8 mouse cellular contexts compared by ENCODE assay signal in genomic region chr8:46618639-46619320, GRCm38 (mm10). TPM values are rescaled to one million over a fixed set of nuclear protein-coding genes. Genes with fewer than 3 reads are reported as not detected.
DNase-seq lines count a peak whose midpoint lies in the region; ATAC-seq and TF ChIP-seq lines count a peak whose summit lies in the region.

No protein-coding gene starts in this region.

- ATAC-seq in hindbrain, embryonic 13.5 days (ENCODE audit: low FRiP score) = no peak

- H3K4me3 ChIP-seq in bone marrow, adult 2 months (replicated peaks; ENCODE audit: control insufficient read depth, low read depth, low read length) = peak overlapping the region; percentile 94
- H3K4me3 ChIP-seq in hindbrain, embryonic 13.5 days = peak overlapping the region; percentile 84
- peak overlapping the region; percentile 67 for H3K4me3 ChIP-seq in macrophage (ENCODE audit: inconsistent target)

- no peak overlapping the region for H3K27ac ChIP-seq in bone marrow, adult 2 months (ENCODE audit: control insufficient read depth, insufficient read depth, low read depth, low read length, poor library complexity)
- H3K27ac ChIP-seq in hindbrain, embryonic 13.5 days = no peak overlapping the region
- peak overlapping the region; percentile 53; the same call in 1 of the 2 replicates for H3K27ac ChIP-seq in macrophage

- H3K36me3 ChIP-seq in hindbrain, embryonic 13.5 days = no peaks in the 10 kb centered on the region
- no peaks in the 10 kb centered on the region for H3K36me3 ChIP-seq in macrophage (ENCODE audit: inconsistent target)

- no peaks in the 10 kb centered on the region for H3K27me3 ChIP-seq in hindbrain, embryonic 13.5 days

- peak; percentile 88 for DNase-seq in heart, adult 11 months
- no peak for DNase-seq in heart, adult 9 months (ENCODE audit: low spot score in 2 of 2)
- no peak for DNase-seq in layer of hippocampus, adult 9-10 months (ENCODE audit: low spot score)
- no peak for DNase-seq in right cerebral cortex, postnatal 4 days
- DNase-seq in right cerebral cortex, adult 18-20 months = no peak

- peaks cover 61% of the 10 kb centered on the region; the same call in 1 of the 2 replicates for H3K79me2 ChIP-seq in macrophage (ENCODE audit: inconsistent target)

- H3K4me1 ChIP-seq in bone marrow, adult 2 months (ENCODE audit: control insufficient read depth, insufficient read depth, low read length) = no peaks in the 10 kb centered on the region
- peaks cover 36% of the 10 kb centered on the region for H3K4me1 ChIP-seq in hindbrain, embryonic 13.5 days (replicated peaks)

- H3K4me2 ChIP-seq in hindbrain, embryonic 13.5 days = peak overlapping the region; percentile 90

- no peak for TF ChIP-seq POLR2A in bone marrow, adult 2 months (IDR thresholded peaks at IDR 0.05; ENCODE audit: borderline replicate concordance, control insufficient read depth, low read depth, low read length)

- WGBS in bone marrow, adult 2 months = 11% methylated on average over 10 of the region's 10 CpGs
- under 1% methylated on average over 10 of the region's 10 CpGs for WGBS in hindbrain, embryonic 13.5 days
- 18% methylated on average over 9 of the region's 10 CpGs for WGBS in macrophage (ENCODE audit: missing documents)

- no peak for TF ChIP-seq CTCF in bone marrow, adult 2 months (IDR thresholded peaks at IDR 0.05; ENCODE audit: control insufficient read depth, insufficient read depth, low read length)

- H3K9me3 ChIP-seq in hindbrain, embryonic 13.5 days = no peaks in the 10 kb centered on the region

- peak overlapping the region; percentile 95 for H3K9ac ChIP-seq in hindbrain, embryonic 13.5 days

RNA-seq across cellular contexts. Expression of gene Casp3, which starts 1.7 kb away (rescaled TPM):
- 26.1 and 28.9 TPM in 2 replicates for polyA plus RNA-seq in bone marrow, adult 2 months (2011; ENCODE audit: insufficient read depth, insufficient read length, low replicate concordance, missing spikeins)
- 203 and 211 TPM in 2 replicates for polyA plus RNA-seq in hindbrain, embryonic 13.5 days (2015; fragmentation: Nextera tagmentation; extraction: Ambion mirVana)
- 10 to 100 TPM in 19 of 26 experiments, 1 to 10 TPM in 7; 2.5 to 43.2 (median 15.9) TPM for total RNA-seq in macrophage (2018; cell fraction: chromatin; rRNA removed)
- 10 to 100 TPM; 20.7 to 72.5 (median 35.0) TPM for total RNA-seq in macrophage (2018; cell fraction: cytosol; rRNA removed)
- total RNA-seq in macrophage (2018; cell fraction: nucleus; rRNA removed) = 10 to 100 TPM in 21 of 26 experiments, 1 to 10 TPM in 5; 7.2 to 57.9 (median 26.9) TPM
- 28.5 to 32.4 TPM (median 32.2 TPM) in 3 replicates for polyA plus RNA-seq in macrophage (2018)

RNA-seq across cellular contexts. Expression of gene Primpol, which starts 1.8 kb away (rescaled TPM):
- 7.6 and 10.7 TPM in 2 replicates for polyA plus RNA-seq in bone marrow, adult 2 months (2011; ENCODE audit: insufficient read depth, insufficient read length, low replicate concordance, missing spikeins)
- 6.9 and 9.8 TPM in 2 replicates for polyA plus RNA-seq in hindbrain, embryonic 13.5 days (2015; fragmentation: Nextera tagmentation; extraction: Ambion mirVana)
- 10 to 100 TPM in 21 of 26 experiments, 1 to 10 TPM in 5; 3.4 to 50.0 (median 28.1) TPM for total RNA-seq in macrophage (2018; cell fraction: chromatin; rRNA removed)
- 10 to 100 TPM in 3 of 26 experiments, 1 to 10 TPM in 23; 4.6 to 11.1 (median 7.9) TPM for total RNA-seq in macrophage (2018; cell fraction: cytosol; rRNA removed)
- 10 to 100 TPM in 18 of 26 experiments, 1 to 10 TPM in 8; 2.9 to 36.3 (median 20.0) TPM for total RNA-seq in macrophage (2018; cell fraction: nucleus; rRNA removed)
- 7.1 to 10.2 TPM (median 9.5 TPM) in 3 replicates for polyA plus RNA-seq in macrophage (2018)
